Mouse (Mus musculus): ENCODE results near the gene Xcl1. TPM values are rescaled to one million over a fixed set of nuclear protein-coding genes. Genes with fewer than 3 reads are reported as not detected.

Xcl1 gene
- polyA plus RNA-seq, 1 experiment: not detected

DNA sequence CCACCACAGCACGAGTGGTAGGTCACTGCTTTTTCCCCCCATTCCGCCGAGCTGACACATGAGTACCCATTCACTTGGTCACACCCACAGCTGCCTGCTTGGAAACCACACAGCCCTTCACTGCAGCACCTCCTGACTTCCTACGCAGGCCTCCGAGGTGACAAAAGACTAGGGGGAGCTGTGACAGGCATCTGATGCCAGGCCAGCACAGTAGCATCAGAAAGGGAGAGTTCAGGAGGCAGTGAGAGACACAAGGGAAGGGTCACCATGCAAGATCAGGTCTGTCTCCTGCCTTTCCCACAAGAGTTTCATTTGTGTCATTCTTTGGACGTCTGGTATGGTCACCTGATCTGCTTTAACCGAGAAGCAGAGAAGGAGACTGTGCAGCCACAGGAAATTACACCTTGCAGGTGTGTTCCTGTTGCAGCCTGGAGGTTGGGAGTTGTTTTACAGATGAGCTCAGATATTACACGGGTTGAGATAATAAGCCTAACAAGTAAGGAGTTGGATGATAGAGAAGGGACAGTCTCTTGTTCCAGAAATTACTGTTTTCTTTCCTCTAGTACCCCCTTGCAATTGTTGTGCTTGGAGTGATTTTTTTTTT lies 30.9 kb upstream of the Xcl1 start:
- Histone ChIP-seq H3K27ac (ENCODE audit: control insufficient read depth, insufficient read depth, low read depth, low read length, poor library complexity) (peak overlapping the region; percentile 18; the same call in 1 of the 2 replicates), H3K4me1 (ENCODE audit: control insufficient read depth, insufficient read depth, low read length) (peaks cover 4% of the 10 kb centered on the region; the same call in 1 of the 2 replicates), H3K4me3 (replicated peaks; ENCODE audit: control insufficient read depth, low read depth, low read length) (no peak overlapping the region)
- no peak for TF ChIP-seq POLR2A (IDR thresholded peaks at IDR 0.05; ENCODE audit: borderline replicate concordance, control insufficient read depth, low read depth, low read length)
- TF ChIP-seq CTCF (IDR thresholded peaks at IDR 0.05; ENCODE audit: control insufficient read depth, insufficient read depth, low read length): no peak
- WGBS: 2% methylated on average over 8 of the region's 8 CpGs

DNA sequence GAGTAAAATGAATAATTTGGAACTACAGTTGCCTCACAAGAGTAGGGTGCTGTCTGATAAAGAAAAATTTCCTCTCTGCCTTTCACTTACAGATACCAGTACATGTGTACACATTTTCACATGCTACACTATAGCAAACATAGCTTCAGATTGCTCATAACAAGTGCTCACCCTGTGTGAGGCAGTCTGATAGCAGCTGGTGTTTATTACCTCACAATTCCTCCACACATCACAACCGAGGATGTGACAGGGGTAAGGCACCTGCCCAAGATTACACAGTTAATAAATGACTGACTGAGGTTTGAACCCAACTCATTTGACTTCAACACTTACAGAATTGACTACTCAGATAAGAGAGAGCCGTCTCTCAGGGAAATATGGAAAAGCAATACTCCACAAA lies 25.3 kb upstream of the Xcl1 start:
- Histone ChIP-seq H3K4me3 (replicated peaks; ENCODE audit: control insufficient read depth, low read depth, low read length) (no peak overlapping the region), H3K4me1 (ENCODE audit: control insufficient read depth, insufficient read depth, low read length) (no peaks in the 10 kb centered on the region; the same call in 1 of the 2 replicates), H3K27ac (ENCODE audit: control insufficient read depth, insufficient read depth, low read depth, low read length, poor library complexity) (no peak overlapping the region)
- 23% methylated on average over 2 of the region's 2 CpGs for WGBS
- no peak for TF ChIP-seq CTCF (IDR thresholded peaks at IDR 0.05; ENCODE audit: control insufficient read depth, insufficient read depth, low read length)
- no peak for TF ChIP-seq POLR2A (IDR thresholded peaks at IDR 0.05; ENCODE audit: borderline replicate concordance, control insufficient read depth, low read depth, low read length)

DNA sequence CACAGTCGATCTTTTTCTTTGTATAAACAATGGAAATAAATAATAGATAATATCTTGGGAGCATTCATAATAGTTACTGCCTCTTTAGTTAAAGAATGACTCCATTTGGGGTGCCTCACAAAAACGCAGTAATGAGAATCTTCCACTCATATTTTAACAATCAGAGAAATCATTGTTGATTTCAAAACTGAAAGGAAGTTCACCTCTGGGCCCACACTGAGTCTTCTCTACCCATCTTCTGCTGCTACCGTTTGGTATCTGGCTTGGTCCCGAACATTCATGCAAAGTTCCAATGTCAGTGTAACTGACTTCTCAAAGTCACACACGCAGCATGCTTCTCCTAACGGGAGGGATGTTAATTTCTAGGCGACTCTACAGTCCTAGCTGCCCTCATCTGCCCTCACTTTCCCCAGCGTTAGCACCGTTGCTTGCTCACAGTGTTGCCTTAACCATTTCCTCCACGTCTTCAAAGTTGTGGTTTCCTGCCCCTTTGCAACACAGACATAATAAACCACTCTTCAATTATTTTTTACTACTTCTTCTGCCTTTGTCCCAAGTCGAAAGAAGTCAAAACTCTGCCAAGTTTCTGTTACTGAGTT lies 24.6 kb upstream of the Xcl1 start:
- TF ChIP-seq POLR2A (IDR thresholded peaks at IDR 0.05; ENCODE audit: borderline replicate concordance, control insufficient read depth, low read depth, low read length) (no peak), CTCF (IDR thresholded peaks at IDR 0.05; ENCODE audit: control insufficient read depth, insufficient read depth, low read length) (no peak)
- WGBS: 4% methylated on average over 11 of the region's 11 CpGs
- Histone ChIP-seq H3K27ac (ENCODE audit: control insufficient read depth, insufficient read depth, low read depth, low read length, poor library complexity) (peak overlapping the region; percentile 11; the same call in 1 of the 2 replicates), H3K4me3 (replicated peaks; ENCODE audit: control insufficient read depth, low read depth, low read length) (peak overlapping the region; percentile 4), H3K4me1 (ENCODE audit: control insufficient read depth, insufficient read depth, low read length) (no peaks in the 10 kb centered on the region; the same call in 1 of the 2 replicates)

DNA sequence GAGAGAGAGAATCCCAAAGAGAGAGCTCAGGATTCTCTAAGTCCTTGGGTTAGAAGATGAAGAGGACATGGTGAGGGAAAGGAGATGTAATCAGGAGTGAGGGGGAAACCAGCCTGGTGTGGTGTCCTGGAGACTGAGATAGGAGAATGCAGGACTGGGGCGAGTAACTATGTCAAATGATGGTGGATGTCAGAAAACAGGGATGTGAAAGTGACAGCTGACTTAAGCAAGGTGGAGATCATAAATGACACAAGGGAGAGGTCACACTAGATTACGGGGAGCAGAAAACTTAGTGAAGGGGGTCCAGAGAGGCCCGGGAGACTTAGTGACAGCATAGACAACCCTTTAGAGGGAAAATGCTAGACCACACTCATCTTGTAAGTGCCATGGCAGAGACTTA lies 23.8 kb upstream of the Xcl1 start:
- TF ChIP-seq CTCF (IDR thresholded peaks at IDR 0.05; ENCODE audit: control insufficient read depth, insufficient read depth, low read length) (no peak), POLR2A (IDR thresholded peaks at IDR 0.05; ENCODE audit: borderline replicate concordance, control insufficient read depth, low read depth, low read length) (no peak)
- no peak overlapping the region for H3K4me3 ChIP-seq (replicated peaks; ENCODE audit: control insufficient read depth, low read depth, low read length)
- WGBS: 41% methylated on average over 3 of the region's 3 CpGs
- H3K4me1 ChIP-seq (ENCODE audit: control insufficient read depth, insufficient read depth, low read length): no peaks in the 10 kb centered on the region; the same call in 1 of the 2 replicates
- no peak overlapping the region for H3K27ac ChIP-seq (ENCODE audit: control insufficient read depth, insufficient read depth, low read depth, low read length, poor library complexity)

GRCm38 (mm10) chr1:164957974-164958373 lies 22.6 kb upstream of the Xcl1 start:
- no peak overlapping the region for H3K27ac ChIP-seq (ENCODE audit: control insufficient read depth, insufficient read depth, low read depth, low read length, poor library complexity)
- TF ChIP-seq POLR2A (IDR thresholded peaks at IDR 0.05; ENCODE audit: borderline replicate concordance, control insufficient read depth, low read depth, low read length) (no peak), CTCF (IDR thresholded peaks at IDR 0.05; ENCODE audit: control insufficient read depth, insufficient read depth, low read length) (no peak)
- no peak overlapping the region for H3K4me3 ChIP-seq (replicated peaks; ENCODE audit: control insufficient read depth, low read depth, low read length)
- H3K4me1 ChIP-seq (ENCODE audit: control insufficient read depth, insufficient read depth, low read length): no peaks in the 10 kb centered on the region; the same call in 1 of the 2 replicates
- 66% methylated on average over 3 of the region's 3 CpGs for WGBS

GRCm38 (mm10) chr1:164956725-164957399 lies 21.5 kb upstream of the Xcl1 start:
- 45% methylated on average over 3 of the region's 3 CpGs for WGBS
- no peak overlapping the region for H3K4me3 ChIP-seq (replicated peaks; ENCODE audit: control insufficient read depth, low read depth, low read length)
- H3K4me1 ChIP-seq (ENCODE audit: control insufficient read depth, insufficient read depth, low read length): no peaks in the 10 kb centered on the region; the same call in 1 of the 2 replicates
- H3K27ac ChIP-seq (ENCODE audit: control insufficient read depth, insufficient read depth, low read depth, low read length, poor library complexity): no peak overlapping the region
- TF ChIP-seq POLR2A (IDR thresholded peaks at IDR 0.05; ENCODE audit: borderline replicate concordance, control insufficient read depth, low read depth, low read length) (no peak), CTCF (IDR thresholded peaks at IDR 0.05; ENCODE audit: control insufficient read depth, insufficient read depth, low read length) (no peak)

GRCm38 (mm10) chr1:164955452-164956196 lies 20.3 kb upstream of the Xcl1 start:
- WGBS: 42% methylated on average over 7 of the region's 7 CpGs
- no peak overlapping the region for H3K27ac ChIP-seq (ENCODE audit: control insufficient read depth, insufficient read depth, low read depth, low read length, poor library complexity)
- no peaks in the 10 kb centered on the region; the same call in 1 of the 2 replicates for H3K4me1 ChIP-seq (ENCODE audit: control insufficient read depth, insufficient read depth, low read length)
- H3K4me3 ChIP-seq (replicated peaks; ENCODE audit: control insufficient read depth, low read depth, low read length): no peak overlapping the region
- no peak for TF ChIP-seq CTCF (IDR thresholded peaks at IDR 0.05; ENCODE audit: control insufficient read depth, insufficient read depth, low read length)
- no peak for TF ChIP-seq POLR2A (IDR thresholded peaks at IDR 0.05; ENCODE audit: borderline replicate concordance, control insufficient read depth, low read depth, low read length)

- Histone ChIP-seq H3K4me1 (ENCODE audit: control insufficient read depth, insufficient read depth, low read length) (no peaks in the 10 kb centered on the region; the same call in 1 of the 2 replicates), H3K4me3 (replicated peaks; ENCODE audit: control insufficient read depth, low read depth, low read length) (no peak overlapping the region), H3K27ac (ENCODE audit: control insufficient read depth, insufficient read depth, low read depth, low read length, poor library complexity) (no peak overlapping the region)
- 33% methylated on average over 6 of the region's 6 CpGs for WGBS
- TF ChIP-seq POLR2A (IDR thresholded peaks at IDR 0.05; ENCODE audit: borderline replicate concordance, control insufficient read depth, low read depth, low read length) (no peak), CTCF (IDR thresholded peaks at IDR 0.05; ENCODE audit: control insufficient read depth, insufficient read depth, low read length) (no peak)
These were observed 18.2 kb upstream of the Xcl1 start for GRCm38 (mm10) chr1:164953574-164953973.

Data from bone marrow, adult 2 months (tissue).